Mouse (Mus musculus) C2C12 (cell line): ENCODE data around the gene Ntf3.

ENCODE experiments used
- CEBPB ChIP-seq: IDR thresholded peaks from one replicate; pipeline ENCODE4 v1.6.1; 2011; ENCODE audit warnings: low read depth, mild to moderate bottlenecking, control low read depth, moderate library complexity
- CTCF ChIP-seq: IDR thresholded peaks from one replicate; pipeline ENCODE4 v1.5.1; 2011; ENCODE audit not compliant: control insufficient read depth, insufficient read depth, insufficient read length
- MAX ChIP-seq: IDR thresholded peaks from one replicate; pipeline ENCODE4 v1.6.1; 2011; ENCODE audit warnings: mild to moderate bottlenecking, control low read depth
- MYOD1 ChIP-seq: IDR thresholded peaks from one replicate; pipeline ENCODE4 v1.6.1; 2011; ENCODE audit warnings: low read depth; ENCODE audit not compliant: control insufficient read depth, insufficient read length
- MYOG ChIP-seq: IDR thresholded peaks from one replicate; pipeline ENCODE4 v1.6.1; 2011; ENCODE audit not compliant: control insufficient read depth, insufficient read length; ENCODE audit errors: extremely low read depth
- USF1 ChIP-seq: IDR thresholded peaks from one replicate; pipeline ENCODE4 v1.6.1; 2011; ENCODE audit warnings: low read depth, mild to moderate bottlenecking, control low read depth, moderate library complexity

DNA sequence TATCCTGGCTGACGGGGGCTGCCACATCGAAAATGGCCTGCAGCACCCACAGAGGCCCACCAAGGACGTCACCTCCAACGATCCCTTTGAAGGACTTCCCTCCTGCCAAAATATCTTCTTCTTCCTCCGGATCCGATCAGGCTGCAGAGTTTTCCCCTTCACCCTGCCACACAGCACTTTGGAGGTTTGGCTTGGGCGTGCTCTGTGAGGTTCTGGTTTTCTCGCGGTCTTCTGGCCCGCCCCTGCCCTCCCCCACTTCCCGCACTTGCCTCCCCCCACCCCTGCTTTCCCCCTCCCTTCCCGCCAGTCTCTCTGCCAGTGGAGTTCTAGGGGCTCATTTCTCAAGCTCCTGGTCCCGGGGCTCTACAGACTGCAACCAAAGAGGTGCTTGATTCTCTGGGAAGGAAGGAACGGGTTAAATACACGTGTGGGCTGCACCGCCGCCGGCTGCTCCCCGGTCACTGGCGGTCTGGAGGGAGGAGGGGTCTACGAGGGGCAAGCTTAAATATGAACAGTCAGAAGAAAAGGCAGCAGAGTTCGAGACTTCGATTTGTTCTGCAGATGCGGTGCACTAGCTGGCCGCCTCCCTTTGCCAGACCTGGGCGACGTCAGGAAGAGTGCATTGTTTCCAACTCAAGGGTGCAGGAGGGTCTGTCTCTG is at the start of gene Ntf3:
- TF ChIP-seq MYOD1, result no peak
- TF ChIP-seq CTCF, result no peak
- TF ChIP-seq CEBPB, result no peak
- no peak for TF ChIP-seq MYOG
- no peak for TF ChIP-seq USF1
- no peak for TF ChIP-seq MAX
